ENCODE assay signal across 8 mouse cellular contexts in the genomic region with DNA sequence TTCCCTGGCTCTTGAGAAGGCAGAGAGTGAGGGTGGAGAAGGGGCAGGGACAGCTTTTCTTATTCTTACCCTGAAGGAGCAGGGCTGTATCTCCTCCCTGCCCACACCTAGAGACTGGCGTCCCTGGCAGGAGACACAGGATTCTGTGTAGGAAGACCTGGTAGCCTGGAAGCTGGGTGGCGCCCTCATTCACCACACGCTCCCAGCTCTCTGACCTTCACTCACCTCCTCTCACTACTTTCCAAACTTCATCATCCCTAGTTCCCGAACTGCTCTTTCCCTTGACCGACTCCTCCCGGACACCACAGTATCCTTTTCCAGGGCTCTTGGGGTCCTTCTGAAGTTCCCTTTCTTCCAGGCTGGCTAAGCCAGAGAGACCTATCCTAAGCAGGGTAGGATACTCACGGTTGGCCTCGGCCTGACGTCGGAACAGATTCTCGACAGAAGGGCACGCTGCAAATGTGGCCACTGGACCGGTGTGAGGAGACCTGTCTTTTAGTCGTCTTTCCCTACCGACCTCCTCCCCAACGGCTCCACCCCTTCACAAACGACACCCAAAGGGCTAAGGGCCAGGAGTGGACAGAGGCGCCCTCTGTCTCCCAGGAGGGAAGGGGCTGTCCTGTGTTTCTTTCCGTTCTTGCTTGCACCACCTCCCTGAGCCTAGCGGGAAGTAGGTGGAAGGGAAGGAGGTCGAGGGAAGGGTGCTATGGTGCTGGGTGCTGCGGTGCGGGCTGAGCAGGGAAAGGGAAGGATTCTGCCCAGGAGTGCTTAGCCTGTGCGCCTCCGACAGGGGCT. TPM values are rescaled to one million over a fixed set of nuclear protein-coding genes. Genes with fewer than 3 reads are reported as not detected.
DNase-seq lines count a peak whose midpoint lies in the region; ATAC-seq and TF ChIP-seq lines count a peak whose summit lies in the region.

TSS of gene S100a1 (minus strand) at position 597 of the 795 bp plus-strand sequence.
TSS of gene S100a13 (plus strand) at position 640 of the 795 bp plus-strand sequence.

- peak within 1 kb of the TSS; percentile 35 for H3K4me3 ChIP-seq in C2C12 (ENCODE audit: insufficient read depth, poor library complexity, severe bottlenecking)
- H3K4me3 ChIP-seq in embryonic facial prominence, embryonic 13.5 days: peak within 1 kb of the TSS; percentile 47
- H3K4me3 ChIP-seq in heart, embryonic 11.5 days (ENCODE audit: low read depth, low read length): peak within 1 kb of the TSS; percentile 51
- H3K4me3 ChIP-seq in kidney, embryonic 14.5 days (ENCODE audit: low read length): peak within 1 kb of the TSS; percentile 39
- H3K4me3 ChIP-seq in liver, adult 2 months (ENCODE audit: insufficient read depth, low read depth, low read length): peak within 1 kb of the TSS; percentile 53

- 0 out of 2 replicates have a peak, but pooled peaks have one; percentile 49 for TF ChIP-seq POLR2A in liver, adult 2 months (IDR thresholded peaks at IDR 0.05; ENCODE audit: extremely low read depth, insufficient read depth, low read length)

- peaks cover under 1% of the 10 kb centered on the region for H3K79me3 ChIP-seq in C2C12 (ENCODE audit: low read depth)

- peak within 1 kb of the TSS; percentile 69 for H3K9ac ChIP-seq in embryonic facial prominence, embryonic 13.5 days
- H3K9ac ChIP-seq in heart, embryonic 11.5 days (ENCODE audit: low read depth, low read length): peak within 1 kb of the TSS; percentile 74
- H3K9ac ChIP-seq in kidney, embryonic 14.5 days (ENCODE audit: low read depth, low read length): peak within 1 kb of the TSS; percentile 52; the same call in 1 of the 2 replicates
- peak within 1 kb of the TSS; percentile 78 for H3K9ac ChIP-seq in liver, adult 2 months (ENCODE audit: low read depth, low read length)

- peaks cover 25% of the 10 kb centered on the region for H3K4me1 ChIP-seq in embryonic facial prominence, embryonic 13.5 days
- H3K4me1 ChIP-seq in heart, embryonic 11.5 days (ENCODE audit: control insufficient read depth, insufficient read depth, low read length): peaks cover 11% of the 10 kb centered on the region
- peaks cover 8% of the 10 kb centered on the region for H3K4me1 ChIP-seq in kidney, embryonic 14.5 days (ENCODE audit: control insufficient read depth, insufficient read depth, low read length)
- H3K4me1 ChIP-seq in liver, adult 2 months (ENCODE audit: control insufficient read depth, insufficient read depth, low read length): peaks cover 14% of the 10 kb centered on the region

- peak within 1 kb of the TSS; percentile 81 for H3K4me2 ChIP-seq in embryonic facial prominence, embryonic 13.5 days
- H3K4me2 ChIP-seq in heart, embryonic 11.5 days: peak within 1 kb of the TSS; percentile 90
- H3K4me2 ChIP-seq in kidney, embryonic 14.5 days (replicated peaks; ENCODE audit: low read depth, low read length): peak within 1 kb of the TSS; percentile 82

- no peak for ATAC-seq in embryonic facial prominence, embryonic 13.5 days (ENCODE audit: insufficient number of reproducible peaks, insufficient read depth, low FRiP score, low TSS enrichment, low read depth)
- ATAC-seq in heart, embryonic 11.5 days (replicated peaks; ENCODE audit: insufficient number of reproducible peaks, low FRiP score, low TSS enrichment): peak; percentile 32
- peak; percentile 47 for ATAC-seq in kidney, embryonic 14.5 days (ENCODE audit: low FRiP score, low TSS enrichment)
- ATAC-seq in monocyte, adult 5-6 weeks (replicated peaks; ENCODE audit: insufficient number of reproducible peaks, low FRiP score, low TSS enrichment, poor library complexity, severe bottlenecking): peak; percentile 48

- H3K27ac ChIP-seq in embryonic facial prominence, embryonic 13.5 days: peak within 1 kb of the TSS; percentile 16; the same call in 1 of the 2 replicates
- H3K27ac ChIP-seq in heart, embryonic 11.5 days (ENCODE audit: low read depth, low read length): peak within 1 kb of the TSS; percentile 46; the same call in 1 of the 2 replicates
- no peak within 1 kb of the TSS for H3K27ac ChIP-seq in kidney, embryonic 14.5 days (ENCODE audit: low read depth, low read length)
- H3K27ac ChIP-seq in liver, adult 2 months (replicated peaks; ENCODE audit: insufficient read depth, low read depth, low read length): peak within 1 kb of the TSS; percentile 91

- TF ChIP-seq CTCF in C2C12 (IDR thresholded peaks at IDR 0.05; ENCODE audit: control insufficient read depth, insufficient read depth, insufficient read length): peak; percentile 8
- TF ChIP-seq CTCF in liver, adult 2 months (IDR thresholded peaks at IDR 0.05; ENCODE audit: low read depth, low read length): peak; percentile 67

- peak within 1 kb of the TSS; percentile 63 for H3ac ChIP-seq in C2C12 (ENCODE audit: control insufficient read depth, insufficient read length, low read depth)

- peaks cover 37% of the 10 kb centered on the region for H3K79me2 ChIP-seq in C2C12 (ENCODE audit: control insufficient read depth, insufficient read depth)
- no peaks in the 10 kb centered on the region; the same call in 1 of the 2 replicates for H3K79me2 ChIP-seq in liver, adult 2 months (ENCODE audit: control insufficient read depth, insufficient read depth, low read length)

- no peaks in the 10 kb centered on the region for H3K27me3 ChIP-seq in C2C12 (ENCODE audit: control insufficient read depth, insufficient read depth, insufficient read length)
- peaks cover 21% of the 10 kb centered on the region; the same call in 1 of the 2 replicates for H3K27me3 ChIP-seq in embryonic facial prominence, embryonic 13.5 days
- peaks cover 4% of the 10 kb centered on the region; the same call in 1 of the 2 replicates for H3K27me3 ChIP-seq in heart, embryonic 11.5 days (ENCODE audit: control insufficient read depth, insufficient read depth, low read length)
- H3K27me3 ChIP-seq in kidney, embryonic 14.5 days (ENCODE audit: control insufficient read depth, insufficient read depth, low read length): no peaks in the 10 kb centered on the region
- H3K27me3 ChIP-seq in liver, adult 2 months (ENCODE audit: control insufficient read depth, insufficient read depth, low read length): no peaks in the 10 kb centered on the region

- H3K36me3 ChIP-seq in C2C12 (ENCODE audit: control insufficient read depth, insufficient read depth): peaks cover 6% of the 10 kb centered on the region
- no peaks in the 10 kb centered on the region for H3K36me3 ChIP-seq in embryonic facial prominence, embryonic 13.5 days
- H3K36me3 ChIP-seq in heart, embryonic 11.5 days (ENCODE audit: control insufficient read depth, insufficient read depth, low read length): no peaks in the 10 kb centered on the region
- no peaks in the 10 kb centered on the region for H3K36me3 ChIP-seq in kidney, embryonic 14.5 days (ENCODE audit: control insufficient read depth, insufficient read depth, low read length)
- peaks cover 3% of the 10 kb centered on the region for H3K36me3 ChIP-seq in liver, adult 2 months (ENCODE audit: control insufficient read depth, insufficient read depth, low read length)

- no peaks in the 10 kb centered on the region for H3K9me3 ChIP-seq in embryonic facial prominence, embryonic 13.5 days
- H3K9me3 ChIP-seq in heart, embryonic 11.5 days (replicated peaks; ENCODE audit: control insufficient read depth, low read length): no peaks in the 10 kb centered on the region
- H3K9me3 ChIP-seq in kidney, embryonic 14.5 days (ENCODE audit: control insufficient read depth, low read length): no peaks in the 10 kb centered on the region

- 6% methylated on average over 25 of the region's 25 CpGs for WGBS in embryonic facial prominence, embryonic 13.5 days
- 2% methylated on average over 25 of the region's 25 CpGs for WGBS in heart, embryonic 11.5 days (ENCODE audit: insufficient replicate concordance)
- WGBS in kidney, embryonic 14.5 days: 3% methylated on average over 25 of the region's 25 CpGs
- under 1% methylated on average over 25 of the region's 25 CpGs for WGBS in liver, adult 2 months

- DNase-seq in ZHBTc4 (ENCODE audit: low read depth, low spot score): peak; percentile 44
- peak; percentile 89 for DNase-seq in liver, adult 2 months (ENCODE audit: extremely low read depth, low read depth, low spot score)
- peak; percentile 34 for DNase-seq in thymus, postnatal 25 days

TF ChIP-seq in C2C12, 6 proteins besides CTCF, POLR2A, EP300 and RAD21:
- TF ChIP-seq MYOG (IDR thresholded peaks at IDR 0.05; ENCODE audit: control insufficient read depth, extremely low read depth, insufficient read length) (no peak), USF1 (IDR thresholded peaks at IDR 0.05; ENCODE audit: low read depth) (no peak), MAX (IDR thresholded peaks at IDR 0.05) (no peak), CEBPB (IDR thresholded peaks at IDR 0.05; ENCODE audit: low read depth) (no peak), MYOD1 (IDR thresholded peaks at IDR 0.05; ENCODE audit: control insufficient read depth, insufficient read length, low read depth) (no peak), FOSL1 (IDR thresholded peaks at IDR 0.05; ENCODE audit: insufficient read depth, low read length, poor library complexity, severe bottlenecking) (no peak)

RNA-seq across cellular contexts. Expression of gene S100a1, which starts in this region (rescaled TPM):
- polyA plus RNA-seq in C2C12 (2012; fragmentation: generic; extraction: Trizol): 96.0 TPM
- polyA plus RNA-seq in embryonic facial prominence, embryonic 13.5 days (2015; fragmentation: Nextera tagmentation; extraction: Ambion mirVana): 13.5 and 16.5 TPM in 2 replicates
- 137 and 138 TPM in 2 replicates for polyA plus RNA-seq in heart, embryonic 11.5 days (2014; fragmentation: Nextera tagmentation; extraction: Ambion mirVana)
- 50.7 and 55.9 TPM in 2 replicates for polyA plus RNA-seq in kidney, embryonic 14.5 days (2014; fragmentation: Nextera tagmentation; extraction: Ambion mirVana)
- total RNA-seq in liver, adult 2 months (2014; rRNA removed): 115 and 123 TPM in 2 replicates
- polyA plus RNA-seq in liver, adult 2 months (2012; rRNA removed): 241 and 335 TPM in 2 replicates
- total RNA-seq in monocyte, adult 5-6 weeks (2017): 24.0 to 71.5 TPM (median 39.2 TPM) in 3 replicates

RNA-seq across cellular contexts. Expression of gene S100a13, which starts in this region (rescaled TPM):
- polyA plus RNA-seq in C2C12 (2012; fragmentation: generic; extraction: Trizol): 96.7 TPM
- 24.2 and 26.7 TPM in 2 replicates for polyA plus RNA-seq in embryonic facial prominence, embryonic 13.5 days (2015; fragmentation: Nextera tagmentation; extraction: Ambion mirVana)
- 59.7 and 65.4 TPM in 2 replicates for polyA plus RNA-seq in heart, embryonic 11.5 days (2014; fragmentation: Nextera tagmentation; extraction: Ambion mirVana)
- polyA plus RNA-seq in kidney, embryonic 14.5 days (2014; fragmentation: Nextera tagmentation; extraction: Ambion mirVana): 30.2 and 38.0 TPM in 2 replicates
- 70.7 and 81.7 TPM in 2 replicates for total RNA-seq in liver, adult 2 months (2014; rRNA removed)
- polyA plus RNA-seq in liver, adult 2 months (2012; rRNA removed): 40.2 and 40.5 TPM in 2 replicates
- 111 to 176 TPM (median 141 TPM) in 3 replicates for total RNA-seq in monocyte, adult 5-6 weeks (2017)

Comparison
In these comparisons a context has a peak if more than half of its experiments do, and no peak if none do; other contexts are left out.
1. DNase-seq: peak in every context shown above with its lines; median percentile 89 in liver, adult 2 months; 44 in ZHBTc4; 34 in thymus, postnatal 25 days.